Mouse (Mus musculus) forebrain, embryonic 16.5 days (tissue): Measurements from ENCODE around the gene Btbd2. TPM values are rescaled to one million over a fixed set of nuclear protein-coding genes. Genes with fewer than 3 reads are reported as not detected.
A peak's percentile ranks its signal among the peaks of the same experiment; 100 is the strongest.

Experiments
- ATAC-seq: fragments of 200-750 bp; cut with Nextera tagmentation; 2 replicates; pipeline ENCODE4 v1.8.0; 2017; ENCODE audit warnings: mild to moderate bottlenecking, moderate library complexity
- H3K27ac ChIP-seq: fragments of 300-500 bp; sonication (generic); 2 replicates; pipeline ENCODE4 v1.5.1; 2014; ENCODE audit warnings: low read length, control low read depth
- H3K27me3 ChIP-seq: fragments of 300-500 bp; sonication (generic); replicated peaks from 2 replicates; pipeline ENCODE4 v1.6.1; 2014; ENCODE audit warnings: low read length; ENCODE audit not compliant: control insufficient read depth, insufficient read depth
- H3K36me3 ChIP-seq: fragments of 300-500 bp; sonication (generic); 2 replicates; pipeline ENCODE4 v1.6.1; 2014; ENCODE audit not compliant: control insufficient read depth, insufficient read depth
- H3K4me1 ChIP-seq: fragments of 300-500 bp; sonication (generic); replicated peaks from 2 replicates; pipeline ENCODE4 v1.6.1; 2014; ENCODE audit warnings: low read length; ENCODE audit not compliant: control insufficient read depth, insufficient read depth
- H3K4me2 ChIP-seq: fragments of 300-500 bp; sonication (generic); 2 replicates; pipeline ENCODE4 v1.6.1; 2014; ENCODE audit warnings: mild to moderate bottlenecking, low read length, control low read depth
- H3K4me3 ChIP-seq: fragments of 300-500 bp; sonication (generic); replicated peaks from 2 replicates; pipeline ENCODE4 v1.5.1; 2014; ENCODE audit warnings: mild to moderate bottlenecking, low read length, control low read depth
- H3K9ac ChIP-seq: fragments of 300-500 bp; sonication (generic); replicated peaks from 2 replicates; pipeline ENCODE4 v1.6.1; 2014; ENCODE audit warnings: low read depth, low read length, control low read depth
- H3K9me3 ChIP-seq: fragments of 300-500 bp; sonication (generic); 2 replicates; pipeline ENCODE4 v1.6.1; 2016; ENCODE audit warnings: low read length; ENCODE audit not compliant: control insufficient read depth
- WGBS: fragments of 180-500 bp; shearing (Covaris S2); extraction: QIAGEN DNeasy Blood & Tissue Kit; methylation state at CpG from one replicate; pipeline ENCODE4 v1.1.7; 2014; 5-methylcytosine and 5-hydroxymethylcytosine counted together
- polyA plus RNA-seq: library from polyadenylated mRNA; unstranded; fragments of >200 nt; fragmentation: Nextera tagmentation; extraction: Ambion mirVana; gene quantifications from 2 replicates; pipeline ENCODE4 v1.2.1, GENCODE M21; 2015

Btbd2 gene
- 75.2 and 79.7 TPM in 2 replicates for polyA plus RNA-seq

GRCm38 (mm10) chr10:80656863-80657623 is at the start of gene Btbd2:
Btbd2 (minus strand) TSS chr10:80657071.
- Histone ChIP-seq H3K9ac (peak within 1 kb of the TSS; percentile 88), H3K27ac (peak within 1 kb of the TSS; percentile 94), H3K9me3 (no peaks in the 10 kb centered on the region), H3K4me1 (peaks cover 24% of the 10 kb centered on the region), H3K36me3 (no peaks in the 10 kb centered on the region), H3K4me3 (peak within 1 kb of the TSS; percentile 77), H3K27me3 (no peaks in the 10 kb centered on the region), H3K4me2 (peak within 1 kb of the TSS; percentile 78)
- 20% methylated on average over 15 of the region's 15 CpGs for WGBS
- peak; percentile 41; the same call in 1 of the 2 replicates for ATAC-seq

- Histone ChIP-seq H3K9me3 (no peaks in the 10 kb centered on the region), H3K4me1 (peaks cover 19% of the 10 kb centered on the region), H3K27ac (no peak overlapping the region), H3K27me3 (no peaks in the 10 kb centered on the region), H3K9ac (no peak overlapping the region), H3K4me3 (no peak overlapping the region), H3K36me3 (peaks cover 32% of the 10 kb centered on the region), H3K4me2 (no peak overlapping the region)
- ATAC-seq: no peak
- WGBS: 79% methylated on average over 3 of the region's 3 CpGs
Observed at GRCm38 (mm10) chr10:80705479-80705878, 48.6 kb upstream of the Btbd2 start.

- Histone ChIP-seq H3K36me3 (peaks cover 28% of the 10 kb centered on the region), H3K4me1 (peaks cover 23% of the 10 kb centered on the region), H3K4me3 (no peak overlapping the region), H3K27me3 (no peaks in the 10 kb centered on the region), H3K9ac (0 out of 2 replicates have a peak overlapping the region, but pooled peaks have one; percentile 11), H3K27ac (no peak overlapping the region), H3K4me2 (no peak overlapping the region), H3K9me3 (no peaks in the 10 kb centered on the region)
- WGBS: 71% methylated on average over 3 of the region's 3 CpGs
- ATAC-seq: no peak
Observed at GRCm38 (mm10) chr10:80705033-80705432, 48.2 kb upstream of the Btbd2 start.

DNA sequence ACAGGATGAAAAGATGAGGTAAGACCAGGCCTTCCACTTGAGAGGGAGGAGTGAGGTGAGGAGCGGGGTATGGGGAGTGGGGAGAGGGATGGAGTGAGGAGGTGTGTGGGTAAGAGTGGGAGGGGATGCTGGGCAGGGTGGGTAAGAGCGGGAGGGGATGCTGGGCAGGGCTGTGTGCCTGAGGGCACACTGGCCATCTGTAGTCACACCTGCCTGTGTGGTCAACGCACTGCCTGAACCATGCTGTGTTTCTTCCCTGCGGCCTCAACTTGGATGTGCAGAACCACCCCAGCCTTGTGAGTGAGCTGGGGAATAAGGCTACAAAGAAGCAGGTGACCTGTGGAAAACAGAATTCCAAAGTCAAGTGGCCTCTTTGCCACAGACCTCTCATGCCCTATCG is 47.5 kb upstream of the Btbd2 start:
- Histone ChIP-seq H3K9me3 (no peaks in the 10 kb centered on the region), H3K4me1 (peaks cover 29% of the 10 kb centered on the region), H3K9ac (no peak overlapping the region), H3K4me2 (no peak overlapping the region), H3K4me3 (no peak overlapping the region), H3K27me3 (no peaks in the 10 kb centered on the region), H3K36me3 (peaks cover 22% of the 10 kb centered on the region), H3K27ac (no peak overlapping the region)
- 92% methylated on average over 5 of the region's 5 CpGs for WGBS
- no peak for ATAC-seq

GRCm38 (mm10) chr10:80703643-80704042 is 46.8 kb upstream of the Btbd2 start:
- H3K36me3 ChIP-seq: peaks cover 15% of the 10 kb centered on the region
- H3K9me3 ChIP-seq: no peaks in the 10 kb centered on the region
- 93% methylated on average over 5 of the region's 5 CpGs for WGBS
- H3K4me2 ChIP-seq: peak overlapping the region; percentile 76
- H3K4me1 ChIP-seq: peaks cover 30% of the 10 kb centered on the region
- no peak overlapping the region for H3K27ac ChIP-seq
- no peaks in the 10 kb centered on the region for H3K27me3 ChIP-seq
- no peak overlapping the region; the same call in 1 of the 2 replicates for H3K4me3 ChIP-seq
- no peak for ATAC-seq
- peak overlapping the region; percentile 42; the same call in 1 of the 2 replicates for H3K9ac ChIP-seq

DNA sequence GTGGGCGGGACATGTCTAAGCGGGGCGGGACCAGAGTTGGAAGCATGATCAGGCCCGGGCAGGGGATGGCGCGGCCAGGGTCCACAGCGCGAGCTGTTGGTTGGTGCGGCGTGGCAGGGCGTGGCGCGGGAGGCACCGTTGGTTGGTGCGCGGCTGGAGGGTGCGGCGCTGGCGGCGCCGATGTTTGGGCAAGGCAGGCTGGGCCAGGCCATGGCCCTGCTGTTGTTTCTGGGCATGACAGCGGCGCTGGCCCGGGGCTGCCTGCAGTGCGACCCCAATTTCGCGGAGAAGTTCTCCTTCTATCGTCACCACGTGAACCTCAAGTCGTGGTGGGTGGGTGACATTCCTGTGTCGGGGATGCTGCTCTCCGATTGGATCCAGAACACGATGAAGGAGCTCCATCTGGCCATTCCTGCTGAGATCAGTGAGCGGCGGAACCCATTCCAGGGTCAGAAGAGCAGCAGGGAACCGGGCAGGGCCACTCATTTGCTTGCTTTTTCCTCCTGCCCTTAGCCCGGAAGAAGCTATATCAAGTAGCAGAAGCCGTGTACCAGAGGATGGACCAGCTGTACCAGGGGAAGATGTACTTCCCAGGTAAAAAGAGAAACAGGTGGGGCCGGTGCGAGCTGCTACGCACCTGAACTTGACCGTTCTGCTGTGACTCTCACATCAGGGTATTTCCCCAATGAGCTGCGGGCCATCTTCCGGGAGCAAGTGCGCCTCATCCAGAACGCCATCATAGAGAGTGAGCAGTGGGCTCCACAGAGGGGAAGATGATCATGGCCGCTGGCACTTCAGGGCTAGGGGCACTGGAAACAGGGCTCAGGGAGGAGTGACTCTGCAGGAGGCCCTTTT is 45.9 kb upstream of the Btbd2 start:
- peaks cover 38% of the 10 kb centered on the region for H3K4me1 ChIP-seq
- peak overlapping the region; percentile 42 for H3K9ac ChIP-seq
- WGBS: 3% methylated on average over 47 of the region's 47 CpGs
- peak overlapping the region; percentile 86 for H3K4me3 ChIP-seq
- peaks cover 10% of the 10 kb centered on the region; the same call in 1 of the 2 replicates for H3K36me3 ChIP-seq
- ATAC-seq: peak; percentile 84
- H3K4me2 ChIP-seq: peak overlapping the region; percentile 76
- no peaks in the 10 kb centered on the region for H3K27me3 ChIP-seq
- H3K9me3 ChIP-seq: no peaks in the 10 kb centered on the region
- H3K27ac ChIP-seq: peak overlapping the region; percentile 93

DNA sequence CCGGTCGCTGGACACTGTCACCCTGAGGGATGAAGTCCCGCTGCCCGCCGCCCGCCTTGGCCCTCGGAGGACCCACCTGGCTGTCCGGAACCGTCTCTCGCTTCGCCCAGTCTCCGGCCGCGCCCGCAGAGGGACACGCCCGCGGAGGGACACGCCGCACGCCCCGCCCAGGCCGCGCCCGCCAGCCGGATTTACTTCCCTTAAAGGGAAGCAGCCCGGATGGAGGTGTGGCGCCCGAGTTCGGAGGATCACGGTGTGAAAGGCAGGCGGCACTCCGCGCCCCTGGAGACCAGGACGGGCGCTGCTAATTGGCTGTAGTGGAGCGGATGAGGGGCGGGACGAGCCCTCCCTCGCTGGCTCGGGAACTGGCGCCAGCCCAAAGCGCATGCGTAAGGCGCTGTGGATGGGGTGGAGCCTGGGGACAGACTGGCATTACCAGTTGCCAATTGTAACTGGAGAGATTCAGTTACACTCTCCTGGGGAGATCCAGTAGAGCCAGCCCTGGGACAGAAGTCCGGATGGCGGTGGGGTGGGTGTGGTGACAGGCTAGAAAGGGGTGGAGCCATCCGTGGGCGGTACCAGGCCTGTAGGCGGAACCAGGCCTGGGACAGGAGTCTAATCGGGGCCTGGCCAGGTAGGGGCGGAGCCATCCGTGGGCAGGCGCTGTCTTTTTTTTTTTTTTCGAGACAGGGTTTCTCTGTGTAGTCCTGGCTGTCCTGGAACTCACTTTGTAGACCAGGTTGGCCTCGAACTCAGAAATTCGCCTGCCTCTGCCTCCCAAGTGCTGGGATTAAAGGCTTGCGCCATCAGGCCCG is 45.1 kb upstream of the Btbd2 start, which contains the start of the genes Mob3a and Izumo4:
Mob3a (minus strand) TSS at position 257 of the 815 bp plus-strand sequence.
Izumo4 (plus strand) TSS at position 464 of the 815 bp plus-strand sequence.
- WGBS: under 1% methylated on average over 59 of the region's 59 CpGs
- Histone ChIP-seq H3K9ac (peak within 1 kb of the TSS; percentile 91), H3K4me1 (peaks cover 41% of the 10 kb centered on the region), H3K4me2 (peak within 1 kb of the TSS; percentile 76), H3K9me3 (no peaks in the 10 kb centered on the region), H3K27me3 (no peaks in the 10 kb centered on the region), H3K27ac (peak within 1 kb of the TSS; percentile 93), H3K4me3 (peak within 1 kb of the TSS; percentile 86), H3K36me3 (peaks cover 4% of the 10 kb centered on the region; the same call in 1 of the 2 replicates)
- peak; percentile 97 for ATAC-seq

DNA sequence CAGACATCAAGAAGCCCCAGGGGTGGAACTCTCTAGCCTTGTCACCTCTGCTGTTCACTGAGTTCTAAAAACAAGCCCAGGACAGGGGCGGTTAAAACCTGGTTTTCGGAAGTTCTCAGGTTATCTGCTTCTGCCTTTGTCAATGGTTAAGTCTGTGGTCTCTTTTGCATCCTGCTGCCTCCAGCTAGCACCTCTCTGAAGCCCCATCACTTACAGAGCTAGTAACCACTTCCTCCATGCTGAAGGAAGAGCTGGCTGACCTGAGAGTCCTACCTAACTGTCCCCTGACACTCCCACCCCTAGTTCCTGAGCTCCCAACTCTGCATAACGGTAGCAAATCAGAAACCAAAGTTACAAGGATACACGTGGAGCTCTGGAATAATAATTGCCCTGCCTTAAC is 43.9 kb upstream of the Btbd2 start:
- Histone ChIP-seq H3K9ac (peak overlapping the region; percentile 17; the same call in 1 of the 2 replicates), H3K27ac (no peak overlapping the region), H3K27me3 (no peaks in the 10 kb centered on the region), H3K4me2 (peak overlapping the region; percentile 62), H3K9me3 (no peaks in the 10 kb centered on the region), H3K36me3 (no peaks in the 10 kb centered on the region; the same call in 1 of the 2 replicates), H3K4me3 (peak overlapping the region; percentile 86), H3K4me1 (peaks cover 41% of the 10 kb centered on the region)
- no peak for ATAC-seq
- WGBS: 46% methylated on average over 4 of the region's 4 CpGs
